Mouse (Mus musculus) T-helper 17 cell (primary cell): ENCODE measurements around the gene D8Ertd738e.

Experiments used
- in situ Hi-C, 2 experiments: fragments of 300-600 bp; cut with MboI, MseI; formaldehyde crosslinking; loops; 1 replicate in 1 of 2; 2 replicates in 1 of 2; pipeline ENCODE4 v1.15.1; 2025; ENCODE audit warnings: high pct_unique_total_duplicates in 2 of 2

The D8Ertd738e gene

GRCm38 (mm10) chr8:84236998-84237473 lies 12.5 kb downstream of the D8Ertd738e start, which contains the start of gene Zswim4:
TSS of gene Zswim4 (minus strand) at chr8:84237055.
- in situ Hi-C loops = loop anchor here in 1 of 2 experiments (25.0 kb wide), 1 partner anchor 825 kb away; the partner anchor contains the start of genes Dhps, Fbxw9 and Gm5741

- in situ Hi-C loops = loop anchor here in 1 of 2 experiments (25.0 kb wide), 1 partner anchor 826 kb away; the partner anchor contains the start of genes Dhps, Fbxw9 and Gm5741
Observed at GRCm38 (mm10) chr8:84236410-84236997, 13.0 kb downstream of the D8Ertd738e start.

- in situ Hi-C loops = loop anchor here in 1 of 2 experiments (25.0 kb wide), 1 partner anchor 826 kb away; the partner anchor contains the start of genes Dhps, Fbxw9 and Gm5741
Observed at GRCm38 (mm10) chr8:84235746-84236409, 13.6 kb downstream of the D8Ertd738e start.

GRCm38 (mm10) chr8:84233055-84233454 lies 16.5 kb downstream of the D8Ertd738e start:
- in situ Hi-C loops = loop anchor here in 1 of 2 experiments (25.0 kb wide), 1 partner anchor 829 kb away; the partner anchor contains the start of genes Dhps, Fbxw9 and Gm5741

- in situ Hi-C loops = loop anchor here in 1 of 2 experiments (25.0 kb wide), 1 partner anchor 832 kb away; the partner anchor contains the start of genes Dhps, Fbxw9 and Gm5741
Observed at GRCm38 (mm10) chr8:84230735-84231134, 18.8 kb downstream of the D8Ertd738e start.

GRCm38 (mm10) chr8:84223322-84224029 lies 26.0 kb downstream of the D8Ertd738e start:
- in situ Hi-C loops = no loop called here

- in situ Hi-C loops = no loop called here
Observed at GRCm38 (mm10) chr8:84222566-84223165, 26.9 kb downstream of the D8Ertd738e start.

GRCm38 (mm10) chr8:84220105-84220504 lies 29.4 kb downstream of the D8Ertd738e start:
- in situ Hi-C loops = no loop called here

GRCm38 (mm10) chr8:84218143-84218542 lies 31.4 kb downstream of the D8Ertd738e start:
- in situ Hi-C loops = no loop called here

GRCm38 (mm10) chr8:84217206-84217605 lies 32.3 kb downstream of the D8Ertd738e start:
- in situ Hi-C loops = no loop called here

GRCm38 (mm10) chr8:84213277-84213676 lies 36.2 kb downstream of the D8Ertd738e start:
- in situ Hi-C loops = no loop called here

- in situ Hi-C loops = no loop called here
Observed at GRCm38 (mm10) chr8:84211881-84212563, 37.5 kb downstream of the D8Ertd738e start.

- in situ Hi-C loops = no loop called here
Observed at GRCm38 (mm10) chr8:84211202-84211601, 38.3 kb downstream of the D8Ertd738e start.

- in situ Hi-C loops = no loop called here
Observed at GRCm38 (mm10) chr8:84210167-84210791, 39.2 kb downstream of the D8Ertd738e start.

GRCm38 (mm10) chr8:84208381-84209380 lies 40.8 kb downstream of the D8Ertd738e start:
- in situ Hi-C loops = no loop called here

GRCm38 (mm10) chr8:84207811-84208210 lies 41.7 kb downstream of the D8Ertd738e start:
- in situ Hi-C loops = no loop called here

GRCm38 (mm10) chr8:84206666-84207065 lies 42.9 kb downstream of the D8Ertd738e start:
- in situ Hi-C loops = no loop called here

GRCm38 (mm10) chr8:84205073-84205472 lies 44.4 kb downstream of the D8Ertd738e start:
- in situ Hi-C loops = no loop called here
